Mouse (Mus musculus) brown adipose tissue, adult 24 weeks (tissue): ENCODE data around the gene Sdk1. TPM values are rescaled to one million over a fixed set of nuclear protein-coding genes. Genes with fewer than 3 reads are reported as not detected.

Experiments used
- H3K27ac ChIP-seq: fragments of 200-500 bp; replicated peaks from 2 replicates; pipeline ENCODE4 v1.5.1; 2012; ENCODE audit warnings: low read depth, mild to moderate bottlenecking, low read length
- H3K4me1 ChIP-seq: fragments of 200-500 bp; 2 replicates; pipeline ENCODE4 v1.6.1; 2012; ENCODE audit warnings: low read length, mixed read lengths; ENCODE audit not compliant: control insufficient read depth, insufficient read depth, insufficient read length
- H3K4me3 ChIP-seq: fragments of 200-500 bp; 2 replicates; pipeline ENCODE4 v1.5.1; 2012; ENCODE audit warnings: low read depth, mild to moderate bottlenecking, low read length, moderate library complexity; ENCODE audit not compliant: insufficient read depth
- polyA plus RNA-seq: library from polyadenylated mRNA; stranded (reverse); fragments of >200 nt; gene quantifications from 2 replicates; pipeline ENCODE4 v1.2.4, GENCODE M21; 2012; ENCODE audit not compliant: missing spikeins, insufficient read depth, insufficient read length

The Sdk1 gene
- polyA plus RNA-seq, result 0.24 and 0.25 TPM in 2 replicates

DNA sequence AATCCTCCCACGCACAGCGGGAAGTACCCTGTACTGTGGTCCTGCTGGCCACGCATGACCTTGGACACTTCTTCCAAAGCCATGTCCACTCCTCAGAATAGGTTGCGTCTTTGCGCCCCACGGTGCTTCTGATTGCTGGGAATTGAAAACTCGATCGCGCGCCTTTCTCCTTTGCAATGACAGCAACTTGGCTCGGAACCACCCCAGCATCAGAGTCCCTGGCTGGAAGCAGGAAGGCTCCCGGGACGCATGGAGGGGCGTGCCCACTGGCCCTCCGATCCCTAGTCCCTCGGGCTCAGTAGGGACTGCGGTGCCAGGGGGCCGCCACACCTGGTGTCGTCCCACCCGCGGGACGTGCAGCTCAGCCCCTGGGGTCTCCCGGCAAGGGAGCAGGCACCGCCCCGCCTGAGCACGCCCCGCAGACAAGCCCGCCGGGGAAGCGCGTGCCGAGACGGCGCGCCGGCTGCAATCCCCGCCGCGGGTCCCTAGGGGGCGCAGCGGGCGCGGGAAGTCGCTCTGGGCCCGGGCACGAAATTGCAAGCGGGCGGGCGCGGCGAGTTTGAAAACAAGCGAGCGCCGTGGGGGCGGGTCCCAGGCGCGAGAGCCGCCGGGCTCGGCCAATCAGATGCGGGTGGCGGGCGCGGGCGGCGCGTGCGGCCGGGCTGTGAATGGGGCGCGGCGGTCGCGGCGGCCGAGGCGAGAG is at the start of gene Sdk1:
TSS of gene Sdk1 (plus strand) at position 650 of the 703 bp plus-strand sequence.
- Histone ChIP-seq H3K4me3 (peak within 1 kb of the TSS; percentile 62), H3K27ac (no peak within 1 kb of the TSS), H3K4me1 (no peaks in the 10 kb centered on the region; the same call in 1 of the 2 replicates)

DNA sequence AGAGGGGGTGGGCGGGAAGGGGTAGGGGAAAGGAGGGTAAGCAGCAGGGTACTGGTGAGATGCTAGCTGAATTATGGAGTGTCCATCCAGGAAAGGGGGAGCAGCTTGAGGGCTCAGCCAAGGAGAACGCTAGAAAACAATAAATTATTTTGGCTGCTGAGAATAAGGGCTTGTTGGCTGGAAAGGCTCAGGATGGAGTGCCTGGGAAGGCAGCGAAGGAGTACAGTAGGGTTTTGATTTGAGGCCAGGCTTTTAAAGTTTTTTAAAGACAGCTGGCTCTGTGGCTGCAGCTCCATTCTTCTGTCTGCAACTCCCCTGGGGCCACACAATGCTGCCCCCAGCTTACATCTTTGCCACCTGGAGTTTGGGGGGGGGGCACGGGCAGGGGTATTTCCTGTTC is 44.0 kb upstream of the Sdk1 start:
- Histone ChIP-seq H3K4me3 (no peak overlapping the region), H3K4me1 (no peaks in the 10 kb centered on the region), H3K27ac (no peak overlapping the region)

GRCm38 (mm10) chr5:141202276-141203065 is 38.8 kb upstream of the Sdk1 start:
- Histone ChIP-seq H3K4me3 (no peak overlapping the region), H3K4me1 (no peaks in the 10 kb centered on the region), H3K27ac (no peak overlapping the region)

- Histone ChIP-seq H3K4me1 (no peaks in the 10 kb centered on the region), H3K4me3 (no peak overlapping the region), H3K27ac (no peak overlapping the region)
These were observed 34.2 kb upstream of the Sdk1 start for GRCm38 (mm10) chr5:141207061-141207460.

- no peak overlapping the region for H3K4me3 ChIP-seq
- H3K4me1 ChIP-seq, result no peaks in the 10 kb centered on the region
- no peak overlapping the region for H3K27ac ChIP-seq
These were observed 16.0 kb upstream of the Sdk1 start for GRCm38 (mm10) chr5:141225243-141225642.

GRCm38 (mm10) chr5:141234326-141234725 is 7.0 kb upstream of the Sdk1 start:
- Histone ChIP-seq H3K4me1 (no peaks in the 10 kb centered on the region), H3K27ac (no peak overlapping the region), H3K4me3 (no peak overlapping the region)

DNA sequence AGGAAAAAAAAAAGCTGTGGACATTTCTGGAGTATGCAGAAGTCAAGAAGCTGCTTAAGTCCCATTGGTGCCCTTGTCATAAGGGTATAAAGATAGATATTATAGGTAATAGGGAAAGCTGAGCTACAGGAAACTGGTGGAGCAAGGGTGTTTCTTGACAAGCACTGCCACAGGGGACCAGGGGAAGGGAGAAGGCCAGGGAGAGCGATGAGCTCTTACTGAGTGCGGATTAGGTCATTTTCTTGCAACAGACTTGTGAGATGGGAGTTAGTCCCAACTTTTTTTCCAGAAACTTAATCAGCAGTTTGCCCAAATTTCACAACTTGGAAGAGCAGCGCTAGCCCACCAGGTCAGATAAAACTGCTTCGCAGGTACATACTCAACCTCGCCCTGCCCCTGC is 1.9 kb upstream of the Sdk1 start:
- Histone ChIP-seq H3K4me1 (no peaks in the 10 kb centered on the region; the same call in 1 of the 2 replicates), H3K4me3 (no peak overlapping the region), H3K27ac (no peak overlapping the region)

DNA sequence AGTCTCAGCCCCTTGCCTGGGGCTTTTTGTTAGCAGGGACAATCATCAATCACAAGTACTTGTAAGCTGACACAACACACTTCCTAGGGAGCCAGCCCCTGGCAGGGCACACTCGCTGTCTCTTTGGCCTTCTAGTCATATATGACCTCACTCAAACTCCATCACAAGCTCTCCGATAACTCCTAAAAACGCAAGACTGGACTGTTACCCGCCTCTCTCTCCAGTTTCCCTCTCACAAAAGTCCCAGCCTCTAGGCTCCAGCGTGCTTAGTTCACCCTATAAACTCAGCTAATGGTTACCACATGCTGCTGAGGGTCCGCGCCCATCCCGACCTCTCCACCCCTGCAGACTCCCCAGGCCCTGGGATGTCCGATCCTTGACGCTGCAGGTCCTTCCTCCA is 849 bp upstream of the Sdk1 start:
- peak overlapping the region; percentile 62 for H3K4me3 ChIP-seq
- no peaks in the 10 kb centered on the region; the same call in 1 of the 2 replicates for H3K4me1 ChIP-seq
- no peak overlapping the region for H3K27ac ChIP-seq

DNA sequence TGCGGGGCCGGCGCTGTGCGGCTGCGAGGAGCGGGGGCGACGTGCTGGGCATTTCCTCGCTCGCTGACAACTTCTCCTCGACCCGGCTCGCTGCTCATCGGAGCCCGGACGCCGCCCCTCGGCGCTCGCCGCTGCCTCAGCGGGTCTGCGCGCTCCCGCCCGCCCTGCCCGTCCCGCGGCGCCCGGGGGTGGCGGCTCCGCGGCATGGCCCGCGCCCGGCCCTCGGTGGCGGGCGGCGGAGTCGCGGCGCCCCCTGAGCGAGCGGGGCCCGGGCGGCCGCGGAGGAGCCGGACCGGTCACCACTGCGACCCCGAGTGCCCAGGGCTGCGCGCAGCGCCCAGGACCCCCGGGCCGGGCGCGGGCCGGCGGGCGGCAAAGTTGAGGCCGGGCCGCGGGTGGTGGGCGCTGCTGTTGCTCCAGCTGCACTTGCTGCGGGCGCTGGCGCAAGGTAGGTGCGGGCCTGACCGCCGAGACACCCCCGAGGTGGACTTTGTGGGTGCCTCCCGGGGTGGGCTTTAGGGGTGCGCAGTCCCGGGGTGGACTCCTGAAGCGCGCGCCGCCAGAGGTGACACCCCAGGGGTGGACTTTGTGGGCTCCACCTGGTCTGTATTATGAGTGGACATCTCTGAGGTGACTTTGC is 475 bp downstream of the Sdk1 start:
- H3K27ac ChIP-seq, result no peak overlapping the region

DNA sequence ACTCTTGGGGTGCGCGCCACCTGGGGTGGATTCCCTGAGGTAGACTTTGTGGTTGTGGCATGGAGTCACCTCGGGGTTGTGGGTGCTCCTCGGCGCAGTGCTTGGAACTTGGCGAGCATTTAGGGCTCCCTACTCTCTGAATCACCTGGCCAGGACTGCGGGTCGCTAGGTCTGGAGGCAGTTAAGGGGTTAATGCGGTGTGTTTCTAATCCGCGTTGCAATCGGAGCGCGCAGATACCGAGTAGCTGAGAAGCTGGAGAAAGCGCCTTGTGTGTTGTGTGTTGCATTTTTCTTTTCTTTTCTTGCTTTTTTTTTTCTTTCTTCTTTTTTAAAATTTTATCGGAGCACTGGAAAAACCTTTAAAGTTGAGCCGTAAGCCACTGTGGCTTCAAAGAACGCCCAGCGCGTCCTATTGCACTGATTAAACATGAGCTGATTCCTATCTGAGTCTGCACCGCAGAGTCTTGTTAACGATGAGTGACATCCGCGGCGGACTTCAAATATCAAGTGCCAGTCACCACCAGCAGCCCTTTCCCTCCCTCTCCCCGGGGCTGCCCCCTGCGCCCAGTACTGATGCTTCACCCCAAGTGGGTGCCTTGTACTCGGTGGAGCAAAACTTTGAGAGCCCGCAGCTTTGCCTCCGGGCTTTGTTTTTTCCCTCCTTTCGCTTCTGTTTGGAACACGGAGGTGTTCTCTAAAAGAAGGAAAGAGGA is 2.1 kb downstream of the Sdk1 start:
- Histone ChIP-seq H3K4me1 (no peaks in the 10 kb centered on the region; the same call in 1 of the 2 replicates), H3K4me3 (no peak overlapping the region), H3K27ac (no peak overlapping the region)

More for the DNA sequence above, 475 bp downstream of the Sdk1 start:
- H3K4me1 ChIP-seq, result no peaks in the 10 kb centered on the region; the same call in 1 of the 2 replicates
- peak overlapping the region; percentile 62 for H3K4me3 ChIP-seq

GRCm38 (mm10) chr5:141264253-141264652 is 23.0 kb downstream of the Sdk1 start:
- Histone ChIP-seq H3K4me3 (no peak overlapping the region), H3K27ac (no peak overlapping the region), H3K4me1 (no peaks in the 10 kb centered on the region)

- Histone ChIP-seq H3K4me3 (no peak overlapping the region), H3K4me1 (no peaks in the 10 kb centered on the region), H3K27ac (no peak overlapping the region)
These were observed 35.8 kb downstream of the Sdk1 start for GRCm38 (mm10) chr5:141277112-141277511.

GRCm38 (mm10) chr5:141281751-141282150 is 40.5 kb downstream of the Sdk1 start:
- Histone ChIP-seq H3K4me3 (no peak overlapping the region), H3K27ac (no peak overlapping the region), H3K4me1 (no peaks in the 10 kb centered on the region)

DNA sequence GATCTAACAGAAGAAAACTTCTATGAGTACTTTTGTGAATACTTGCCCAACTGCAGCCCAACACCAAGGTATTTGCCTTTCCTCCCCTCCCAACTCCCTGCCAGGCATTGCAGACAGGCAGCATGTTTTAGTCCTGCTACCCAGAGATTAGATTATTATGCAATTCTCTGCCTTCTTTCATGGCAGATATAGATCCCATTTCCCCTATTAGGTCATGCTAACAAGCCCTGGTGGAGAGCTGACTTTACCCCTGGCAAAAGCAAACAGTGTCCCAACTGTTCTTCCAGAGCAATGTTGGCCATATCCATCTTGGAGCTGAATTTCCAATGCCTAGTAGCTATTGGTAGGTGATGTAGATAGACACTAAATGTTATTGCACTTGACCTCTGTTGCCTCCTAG is 48.3 kb downstream of the Sdk1 start:
- Histone ChIP-seq H3K27ac (no peak overlapping the region), H3K4me1 (no peaks in the 10 kb centered on the region), H3K4me3 (no peak overlapping the region)

GRCm38 (mm10) chr5:141295240-141295639 is 54.0 kb downstream of the Sdk1 start:
- no peaks in the 10 kb centered on the region for H3K4me1 ChIP-seq
- no peak overlapping the region for H3K4me3 ChIP-seq

More at GRCm38 (mm10) chr5:141295240-141295639, 54.0 kb downstream of the Sdk1 start:
- no peak overlapping the region for H3K27ac ChIP-seq
